Mouse (Mus musculus): ENCODE results near the gene Cdrt4. TPM values are rescaled to one million over a fixed set of nuclear protein-coding genes. Genes with fewer than 3 reads are reported as not detected.

Cdrt4 gene
- polyA plus RNA-seq, 1 experiment from 2014 or later: not detected

DNA sequence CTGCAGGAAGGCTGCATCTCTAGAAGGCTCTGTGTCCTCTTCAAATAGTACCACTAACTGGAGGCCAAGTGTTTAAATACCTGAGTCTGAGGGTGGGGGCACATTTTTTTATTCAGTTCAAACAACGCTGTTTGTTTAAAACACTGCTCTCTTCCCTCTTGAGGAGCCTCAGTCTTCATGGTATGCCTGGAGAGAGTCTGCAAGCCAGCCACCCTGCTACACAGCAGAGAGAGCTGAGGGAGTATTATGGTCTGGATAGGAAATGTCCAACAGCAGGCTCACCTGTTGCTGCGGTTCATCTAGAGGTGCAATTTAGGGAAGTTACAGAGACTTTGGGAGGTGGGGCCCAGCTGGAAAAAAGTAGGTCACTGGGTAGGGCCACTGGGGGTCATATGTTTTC, 35.5 kb upstream of the Cdrt4 start:
- Histone ChIP-seq H3K9ac (no peak overlapping the region), H3K27ac (ENCODE audit: low read depth) (no peak overlapping the region), H3K4me3 (ENCODE audit: low read depth, low read length) (no peak overlapping the region), H3K4me1 (ENCODE audit: insufficient read depth) (peaks cover 4% of the 10 kb centered on the region; the same call in 1 of the 2 replicates), H3K9me3 (ENCODE audit: low read depth, low read length) (no peaks in the 10 kb centered on the region), H3K36me3 (ENCODE audit: insufficient read depth) (no peaks in the 10 kb centered on the region), H3K4me2 (no peak overlapping the region), H3K27me3 (ENCODE audit: insufficient read depth, low read length) (no peaks in the 10 kb centered on the region)
- ATAC-seq (ENCODE audit: insufficient read depth) (peak; percentile 82), DNase-seq (peak; percentile 54)
- 51% methylated on average over 2 of the region's 2 CpGs for WGBS
- TF ChIP-seq CTCF (IDR thresholded peaks at IDR 0.05; ENCODE audit: low read depth): no peak

DNA sequence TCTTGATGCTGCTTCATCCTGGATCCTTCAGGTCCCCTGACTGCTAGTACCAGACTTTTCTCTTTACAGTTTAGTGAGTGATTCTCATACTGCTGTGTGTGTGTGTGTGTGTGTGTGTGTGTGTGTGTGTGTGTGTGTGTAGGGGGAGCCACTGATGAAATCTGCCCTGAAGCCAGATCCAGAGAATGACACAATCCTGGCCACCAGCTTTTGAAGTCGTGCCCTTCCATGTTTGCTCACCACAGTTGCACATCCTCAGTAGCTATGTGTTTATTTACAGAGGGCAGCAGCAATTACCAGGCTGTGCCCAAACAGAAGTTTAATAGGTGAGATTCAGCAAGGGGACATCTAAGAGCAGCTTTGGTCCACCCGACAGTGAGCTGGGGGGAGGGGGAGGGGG, 34.2 kb upstream of the Cdrt4 start:
- no peak overlapping the region for H3K9ac ChIP-seq
- H3K9me3 ChIP-seq (ENCODE audit: low read depth, low read length): no peaks in the 10 kb centered on the region
- ATAC-seq (ENCODE audit: insufficient read depth) (no peak), DNase-seq (no peak)
- WGBS: 8% methylated on average over 2 of the region's 2 CpGs
- no peak overlapping the region for H3K27ac ChIP-seq (ENCODE audit: low read depth)
- H3K27me3 ChIP-seq (ENCODE audit: insufficient read depth, low read length): no peaks in the 10 kb centered on the region
- no peaks in the 10 kb centered on the region for H3K36me3 ChIP-seq (ENCODE audit: insufficient read depth)
- TF ChIP-seq CTCF (IDR thresholded peaks at IDR 0.05; ENCODE audit: low read depth): no peak
- H3K4me2 ChIP-seq: no peak overlapping the region
- H3K4me1 ChIP-seq (ENCODE audit: insufficient read depth): peaks cover 4% of the 10 kb centered on the region; the same call in 1 of the 2 replicates
- no peak overlapping the region for H3K4me3 ChIP-seq (ENCODE audit: low read depth, low read length)

DNA sequence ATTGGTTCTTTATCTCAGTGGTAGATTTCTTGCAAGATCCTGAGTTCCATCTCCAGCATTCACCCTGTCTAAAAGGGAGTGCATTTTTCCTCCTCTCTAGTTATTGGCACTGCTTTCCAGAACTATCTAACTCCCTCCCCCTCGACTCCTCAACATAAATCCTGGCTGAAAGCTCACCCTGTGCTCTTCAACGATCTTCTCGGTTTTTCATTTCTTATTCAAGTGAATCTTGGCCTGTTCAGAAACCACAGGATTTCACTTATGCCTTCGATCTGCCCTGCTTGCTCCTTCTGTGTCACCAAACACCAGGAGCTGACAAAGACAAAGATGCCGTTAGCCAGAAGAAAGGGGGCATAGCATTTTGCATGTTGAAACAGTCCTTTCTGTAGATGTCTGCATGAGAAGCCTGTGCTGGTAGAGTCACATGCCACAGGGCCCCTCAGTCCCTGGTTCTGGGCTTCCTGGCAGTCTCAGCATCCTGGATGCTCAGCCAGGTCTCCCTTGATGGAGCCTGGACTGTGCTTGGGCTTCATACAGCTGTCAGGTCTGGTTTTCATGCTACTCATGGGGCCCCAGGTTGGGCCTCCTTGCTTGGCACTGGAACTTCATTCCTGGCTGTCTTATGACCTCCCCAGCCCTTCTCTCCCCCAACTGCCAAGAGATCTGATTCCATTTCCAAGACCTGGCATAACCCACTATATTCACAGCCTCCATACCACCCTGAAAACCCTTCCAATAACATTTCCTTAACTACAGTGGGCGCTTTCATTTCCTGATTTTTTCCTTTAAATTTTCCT, 30.8 kb upstream of the Cdrt4 start:
- peaks cover 9% of the 10 kb centered on the region; the same call in 1 of the 2 replicates for H3K4me1 ChIP-seq (ENCODE audit: insufficient read depth)
- no peaks in the 10 kb centered on the region for H3K27me3 ChIP-seq (ENCODE audit: insufficient read depth, low read length)
- no peak; the same call in 1 of the 2 replicates for TF ChIP-seq CTCF (IDR thresholded peaks at IDR 0.05; ENCODE audit: low read depth)
- H3K4me3 ChIP-seq (ENCODE audit: low read depth, low read length): no peak overlapping the region
- DNase-seq (peak; percentile 18), ATAC-seq (ENCODE audit: insufficient read depth) (no peak)
- WGBS: 55% methylated on average over 6 of the region's 6 CpGs
- no peaks in the 10 kb centered on the region for H3K9me3 ChIP-seq (ENCODE audit: low read depth, low read length)
- H3K4me2 ChIP-seq: peak overlapping the region; percentile 57
- H3K27ac ChIP-seq (ENCODE audit: low read depth): peak overlapping the region; percentile 81
- H3K9ac ChIP-seq: no peak overlapping the region
- H3K36me3 ChIP-seq (ENCODE audit: insufficient read depth): no peaks in the 10 kb centered on the region

DNA sequence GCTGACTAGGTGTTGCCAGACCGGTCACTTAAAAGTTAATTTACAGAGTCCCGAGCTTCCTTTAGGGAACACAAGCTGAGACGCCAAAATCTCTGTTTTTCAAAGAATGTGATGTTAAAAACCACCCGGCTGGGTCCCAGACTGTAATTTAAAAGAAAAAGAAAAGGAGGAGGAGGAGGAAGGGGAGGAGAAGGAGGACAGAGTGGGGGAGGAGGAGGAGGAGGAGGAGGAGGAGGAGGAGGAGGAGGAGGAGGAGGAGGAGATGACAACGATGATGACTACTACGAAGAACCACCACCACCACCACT, 30.3 kb upstream of the Cdrt4 start:
- peak; percentile 52 for DNase-seq
- H3K4me1 ChIP-seq (ENCODE audit: insufficient read depth): peaks cover 9% of the 10 kb centered on the region; the same call in 1 of the 2 replicates
- no peak for TF ChIP-seq CTCF (IDR thresholded peaks at IDR 0.05; ENCODE audit: low read depth)
- H3K27ac ChIP-seq (ENCODE audit: low read depth): peak overlapping the region; percentile 81
- WGBS: 18% methylated on average over 6 of the region's 6 CpGs
- no peak for ATAC-seq (ENCODE audit: insufficient read depth)
- peak overlapping the region; percentile 15 for H3K4me3 ChIP-seq (ENCODE audit: low read depth, low read length)
- no peaks in the 10 kb centered on the region for H3K9me3 ChIP-seq (ENCODE audit: low read depth, low read length)
- peak overlapping the region; percentile 57 for H3K4me2 ChIP-seq
- no peaks in the 10 kb centered on the region for H3K27me3 ChIP-seq (ENCODE audit: insufficient read depth, low read length)
- H3K36me3 ChIP-seq (ENCODE audit: insufficient read depth): no peaks in the 10 kb centered on the region
- no peak overlapping the region for H3K9ac ChIP-seq

DNA sequence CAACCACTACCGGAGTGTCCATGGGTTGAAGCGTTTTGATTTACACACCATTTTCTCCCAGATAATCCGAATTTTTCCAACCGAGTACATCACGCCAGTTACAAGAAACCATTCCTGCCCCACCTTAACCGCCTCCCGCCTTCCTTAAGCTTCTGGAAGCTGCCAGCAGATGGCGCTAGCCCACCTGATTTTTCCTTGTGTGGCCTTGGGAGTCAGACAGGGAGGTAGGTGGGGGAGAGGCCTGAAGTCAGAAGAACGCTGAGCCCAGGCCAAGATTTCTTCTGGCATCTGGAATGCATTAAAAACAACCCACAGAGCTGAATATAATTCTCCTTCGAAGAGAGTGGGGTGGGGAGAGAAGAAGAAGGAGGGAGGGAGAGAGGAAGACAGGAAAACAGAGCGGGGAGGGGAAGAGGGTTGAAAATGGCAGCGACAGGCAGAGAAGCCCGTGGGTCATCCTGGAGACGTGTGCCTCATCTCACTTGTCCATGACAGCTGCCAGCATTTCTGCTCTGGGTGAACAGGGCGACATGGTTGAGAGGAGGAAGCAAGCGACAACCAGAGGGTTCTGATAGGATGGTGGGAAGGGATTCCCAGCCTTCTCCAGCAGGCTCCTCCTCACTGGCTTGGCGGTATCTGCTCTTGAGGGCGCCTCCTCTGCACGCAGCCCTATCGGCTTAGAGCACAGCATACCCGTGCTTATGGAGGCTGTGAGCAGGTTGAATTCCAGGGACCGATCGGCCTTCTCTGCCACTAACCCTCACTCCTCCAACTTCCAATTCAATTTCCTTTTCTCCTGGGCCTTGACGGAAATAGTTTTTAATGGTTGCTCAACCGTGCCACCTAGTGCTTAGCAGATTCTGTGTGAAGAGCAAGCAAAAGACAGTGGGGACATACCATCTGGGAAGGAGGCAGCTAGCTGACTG, 29.7 kb upstream of the Cdrt4 start:
- H3K4me3 ChIP-seq (ENCODE audit: low read depth, low read length): peak overlapping the region; percentile 15
- peak overlapping the region; percentile 57 for H3K4me2 ChIP-seq
- no peaks in the 10 kb centered on the region for H3K9me3 ChIP-seq (ENCODE audit: low read depth, low read length)
- TF ChIP-seq CTCF (IDR thresholded peaks at IDR 0.05; ENCODE audit: low read depth): peak; percentile 98
- H3K27me3 ChIP-seq (ENCODE audit: insufficient read depth, low read length): no peaks in the 10 kb centered on the region
- H3K9ac ChIP-seq: no peak overlapping the region
- H3K27ac ChIP-seq (ENCODE audit: low read depth): peak overlapping the region; percentile 85
- ATAC-seq (ENCODE audit: insufficient read depth): peak; percentile 92
- WGBS: 12% methylated on average over 25 of the region's 25 CpGs
- peak; percentile 99 for DNase-seq
- H3K4me1 ChIP-seq (ENCODE audit: insufficient read depth): peaks cover 9% of the 10 kb centered on the region; the same call in 1 of the 2 replicates
- H3K36me3 ChIP-seq (ENCODE audit: insufficient read depth): no peaks in the 10 kb centered on the region

DNA sequence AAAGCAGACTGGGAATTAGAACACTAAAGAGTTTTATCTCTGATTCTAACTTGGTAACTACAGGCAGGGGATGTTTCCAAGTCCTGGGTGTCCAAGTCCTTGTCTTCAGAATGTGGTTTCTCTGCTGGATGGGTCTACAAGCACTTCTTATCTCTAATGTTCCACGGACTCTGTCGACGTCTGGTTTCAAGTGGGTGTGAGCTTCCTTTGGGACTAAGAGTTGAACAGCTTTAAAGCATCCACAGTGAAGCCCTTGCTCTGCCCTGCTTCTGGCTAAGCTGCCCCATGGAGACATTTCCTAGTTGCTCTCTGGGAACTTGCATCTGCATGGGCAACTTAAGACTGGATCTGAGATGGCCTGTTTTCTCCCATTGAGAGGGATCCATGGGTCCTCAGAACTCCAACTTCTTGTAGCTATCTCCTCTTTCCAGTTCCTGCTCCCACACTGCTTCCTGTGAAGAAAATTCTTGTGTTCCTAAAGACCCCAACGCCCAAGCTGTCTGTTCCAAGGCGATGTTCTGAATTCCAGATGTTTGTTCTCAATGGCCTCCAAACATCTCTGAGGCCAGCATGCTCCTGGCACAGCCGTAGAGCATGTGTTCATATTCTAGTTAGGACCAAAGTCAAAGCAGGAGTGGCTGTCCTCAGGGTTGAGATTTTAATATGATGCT, 26.8 kb upstream of the Cdrt4 start:
- Histone ChIP-seq H3K36me3 (ENCODE audit: insufficient read depth) (no peaks in the 10 kb centered on the region), H3K9me3 (ENCODE audit: low read depth, low read length) (no peaks in the 10 kb centered on the region), H3K27ac (ENCODE audit: low read depth) (no peak overlapping the region), H3K27me3 (ENCODE audit: insufficient read depth, low read length) (no peaks in the 10 kb centered on the region), H3K9ac (no peak overlapping the region), H3K4me1 (ENCODE audit: insufficient read depth) (peaks cover 5% of the 10 kb centered on the region; the same call in 1 of the 2 replicates), H3K4me3 (ENCODE audit: low read depth, low read length) (no peak overlapping the region), H3K4me2 (no peak overlapping the region)
- WGBS: 53% methylated on average over 6 of the region's 6 CpGs
- no peak for TF ChIP-seq CTCF (IDR thresholded peaks at IDR 0.05; ENCODE audit: low read depth)
- peak; percentile 39 for DNase-seq
- no peak for ATAC-seq (ENCODE audit: insufficient read depth)

Measured in lung, embryonic 14.5 days (tissue).